Mouse (Mus musculus) forelimb bud, embryonic 11.5 days (tissue): Measurements from ENCODE around the gene Ost4.

Source experiments
- DNase-seq: peaks from one replicate; pipeline ENCODE4 v3.0.0-alpha.2; 2012; ENCODE audit warnings: low read depth, low spot score

Ost4 gene

GRCm38 (mm10) chr5:30923119-30923518 is 15.5 kb upstream of the Ost4 start:
- no peak for DNase-seq

- DNase-seq, result no peak
Measured at GRCm38 (mm10) chr5:30922581-30923041, 15.0 kb upstream of the Ost4 start.

DNA sequence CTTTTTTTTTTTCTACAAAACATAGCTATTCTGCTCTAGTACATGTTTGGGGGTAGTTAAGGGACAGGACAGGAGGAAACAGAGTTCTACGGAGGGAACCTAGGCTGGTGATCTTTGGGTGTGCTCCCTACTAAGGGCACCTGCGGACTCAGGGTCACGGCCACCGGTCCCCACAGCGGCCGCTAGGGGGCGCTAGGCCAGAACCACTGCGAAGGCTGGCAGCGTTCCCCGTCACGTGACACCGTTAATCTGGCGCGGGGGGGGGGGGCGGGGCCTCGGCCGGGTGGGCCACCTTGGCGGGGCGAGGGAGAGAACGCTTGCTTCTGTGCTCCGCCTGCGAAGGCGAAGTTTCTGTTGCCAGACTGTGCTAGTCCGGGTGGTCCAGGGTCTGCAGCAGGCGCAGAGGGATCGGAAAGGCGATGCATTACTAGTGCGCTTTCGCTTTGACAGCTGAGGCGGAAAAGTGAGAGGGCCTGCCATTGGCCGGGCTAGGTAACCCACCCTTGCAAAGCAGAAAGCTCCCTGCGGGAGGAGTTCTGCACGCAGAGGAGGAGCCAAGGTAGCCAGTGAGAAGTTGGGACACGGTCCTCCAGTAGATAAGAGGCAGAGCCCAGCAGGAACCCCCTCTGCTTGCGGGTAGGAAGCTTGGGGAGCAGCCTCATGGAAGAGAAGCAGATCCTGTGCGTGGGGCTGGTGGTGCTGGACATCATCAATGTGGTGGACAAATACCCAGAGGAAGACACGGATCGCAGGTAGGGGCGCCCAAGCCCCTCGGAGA is 13.9 kb upstream of the Ost4 start, which contains the start of gene Khk:
Gene Khk, plus strand, starts transcription at position 176 of the 778 bp plus-strand sequence.
- DNase-seq, result peak; percentile 92

DNA sequence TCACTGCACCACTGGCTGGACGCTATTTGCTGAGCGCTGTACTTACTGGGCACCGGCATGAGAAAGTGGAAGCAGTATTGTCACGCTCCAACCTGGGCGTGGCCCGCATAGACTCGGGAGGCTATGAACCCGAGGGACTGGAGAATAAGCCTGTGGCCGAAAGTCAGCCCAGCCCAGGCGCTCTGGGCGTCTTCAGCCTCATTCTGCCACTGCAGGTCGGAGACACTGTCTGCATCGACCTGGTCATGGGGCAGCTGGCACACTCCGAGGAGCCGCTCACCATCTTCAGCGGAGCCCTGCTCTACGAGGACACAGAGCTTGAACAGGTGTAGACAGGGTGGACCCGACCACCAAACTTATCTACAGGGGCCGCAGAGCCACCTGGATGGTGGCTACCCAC is 13.0 kb upstream of the Ost4 start:
- DNase-seq, result no peak

DNA sequence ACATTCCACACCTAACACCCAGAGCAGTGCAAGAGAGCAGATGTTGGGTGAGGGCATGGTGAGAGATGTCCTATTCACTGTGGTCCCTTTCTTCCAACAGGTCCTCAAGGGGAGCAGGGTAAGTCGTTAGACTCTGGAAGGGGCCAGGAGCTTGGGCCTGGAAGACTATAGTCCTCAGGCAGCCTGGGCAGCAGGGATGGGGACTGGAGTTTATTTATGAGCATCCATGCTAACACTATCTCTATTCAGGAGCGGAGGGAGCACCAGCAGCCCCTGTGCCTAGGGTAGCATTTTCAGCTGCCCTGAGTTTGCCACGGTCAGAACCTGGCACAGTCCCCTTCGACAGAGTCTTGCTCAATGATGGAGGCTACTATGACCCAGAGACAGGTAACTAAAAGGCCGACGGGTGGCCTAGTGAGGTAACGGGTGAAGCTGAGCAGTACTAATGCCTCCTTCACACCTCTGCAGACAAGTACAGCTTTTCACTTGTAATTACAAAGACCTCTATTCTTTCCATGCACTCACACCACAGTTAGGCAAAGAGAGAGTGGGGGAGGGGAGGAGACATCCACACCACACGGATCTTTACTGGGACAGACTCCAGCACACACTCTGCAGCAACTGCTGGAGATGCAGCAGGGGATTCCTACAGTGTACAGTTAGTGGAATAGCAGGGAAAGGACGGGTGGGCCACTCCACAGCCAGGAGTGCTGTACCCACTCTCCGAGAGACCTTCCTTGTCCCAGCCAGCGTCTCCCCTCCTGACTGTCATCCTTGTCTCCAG is 12.4 kb upstream of the Ost4 start:
- DNase-seq, result no peak

DNA sequence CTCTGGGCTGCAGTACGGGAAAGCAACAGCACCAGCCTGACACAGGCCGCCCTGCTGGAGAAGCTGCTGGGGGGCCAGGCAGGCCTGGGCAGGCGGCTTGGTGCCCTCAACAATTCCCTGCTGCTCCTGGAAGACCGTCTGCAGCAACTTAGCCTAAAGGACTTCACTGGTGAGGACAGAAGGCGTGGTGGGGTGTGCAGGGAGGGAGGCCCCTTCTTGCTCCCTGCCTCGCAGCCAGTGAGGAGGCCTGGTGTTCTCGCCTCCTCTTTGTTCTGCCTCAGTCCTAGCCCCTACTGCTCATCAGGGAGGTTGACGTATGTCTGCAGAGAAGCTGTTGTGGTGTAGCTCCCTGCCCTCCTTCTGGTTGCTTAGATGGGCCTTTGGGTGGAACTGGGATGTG is 11.1 kb upstream of the Ost4 start:
- DNase-seq, result no peak

DNA sequence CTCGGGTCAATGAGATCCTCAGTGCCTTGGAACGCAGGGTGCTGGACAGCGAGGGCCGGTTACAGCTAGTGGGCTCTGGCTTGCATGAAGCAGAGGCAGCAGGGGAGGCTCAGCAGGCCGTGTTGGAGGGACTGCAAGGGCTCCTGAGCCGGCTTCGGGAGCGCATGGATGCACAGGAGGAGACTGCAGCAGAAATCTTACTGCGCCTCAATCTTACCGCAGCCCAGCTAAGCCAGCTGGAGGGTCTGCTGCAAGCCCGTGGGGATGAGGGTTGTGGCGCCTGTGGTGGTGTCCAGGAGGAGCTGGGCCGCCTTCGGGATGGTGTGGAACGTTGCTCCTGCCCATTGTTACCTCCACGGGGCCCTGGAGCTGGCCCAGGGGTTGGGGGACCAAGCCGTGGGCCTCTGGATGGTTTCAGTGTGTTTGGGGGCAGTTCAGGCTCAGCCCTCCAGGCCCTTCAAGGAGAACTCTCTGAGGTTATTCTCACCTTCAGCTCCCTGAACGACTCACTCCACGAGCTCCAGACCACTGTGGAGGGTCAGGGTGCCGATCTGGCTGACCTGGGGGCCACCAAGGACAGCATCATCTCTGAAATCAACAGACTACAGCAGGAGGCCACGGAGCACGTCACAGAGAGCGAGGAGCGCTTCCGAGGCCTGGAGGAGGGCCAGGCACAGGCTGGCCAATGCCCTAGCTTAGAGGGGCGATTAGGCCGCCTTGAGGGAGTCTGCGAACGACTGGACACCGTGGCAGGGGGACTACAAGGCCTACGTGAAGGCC is 10.5 kb upstream of the Ost4 start:
- DNase-seq, result no peak

- no peak for DNase-seq
Measured at GRCm38 (mm10) chr5:30917348-30917747, 9.8 kb upstream of the Ost4 start.

DNA sequence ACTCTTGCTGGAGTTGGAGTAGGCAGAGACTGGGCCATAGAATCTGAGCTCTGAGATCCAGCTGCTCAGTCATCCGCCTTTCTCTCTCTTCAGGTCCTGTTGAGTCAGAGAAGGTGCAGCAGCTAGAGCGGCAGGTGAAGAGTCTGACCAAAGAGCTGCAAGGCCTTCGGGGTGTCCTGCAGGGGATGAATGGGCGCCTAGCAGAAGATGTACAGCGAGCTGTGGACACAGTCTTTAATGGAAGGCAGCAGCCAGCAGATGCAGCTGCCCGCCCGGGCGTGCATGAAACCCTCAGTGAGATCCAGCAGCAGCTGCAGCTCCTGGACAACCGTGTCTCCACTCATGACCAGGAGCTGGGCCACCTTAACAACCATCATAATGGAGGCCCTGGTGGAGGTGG is 9.3 kb upstream of the Ost4 start:
- DNase-seq, result no peak

- DNase-seq, result peak; percentile 90
Measured at GRCm38 (mm10) chr5:30915974-30916433, 8.4 kb upstream of the Ost4 start.

GRCm38 (mm10) chr5:30915456-30915855 is 7.9 kb upstream of the Ost4 start:
- no peak for DNase-seq

DNA sequence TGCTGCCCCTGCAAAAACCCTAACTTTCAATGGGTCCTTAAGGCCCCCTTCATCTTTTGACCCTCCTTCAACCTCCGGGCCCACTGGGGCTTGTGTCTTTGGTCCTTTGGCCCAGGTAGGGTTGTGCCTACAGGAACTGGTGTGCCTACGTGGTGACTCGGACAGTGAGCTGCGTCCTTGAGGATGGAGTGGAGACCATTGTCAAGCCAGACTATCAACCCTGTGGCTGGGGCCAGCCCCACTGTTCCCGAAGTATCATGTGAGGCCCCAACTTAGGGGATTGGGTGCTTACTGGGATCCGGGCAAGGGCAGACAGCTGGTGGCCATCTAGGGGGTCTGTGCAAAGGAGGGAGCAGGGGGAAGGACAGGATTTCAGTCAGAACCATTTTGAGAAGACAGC is 7.3 kb upstream of the Ost4 start:
- DNase-seq, result no peak

DNA sequence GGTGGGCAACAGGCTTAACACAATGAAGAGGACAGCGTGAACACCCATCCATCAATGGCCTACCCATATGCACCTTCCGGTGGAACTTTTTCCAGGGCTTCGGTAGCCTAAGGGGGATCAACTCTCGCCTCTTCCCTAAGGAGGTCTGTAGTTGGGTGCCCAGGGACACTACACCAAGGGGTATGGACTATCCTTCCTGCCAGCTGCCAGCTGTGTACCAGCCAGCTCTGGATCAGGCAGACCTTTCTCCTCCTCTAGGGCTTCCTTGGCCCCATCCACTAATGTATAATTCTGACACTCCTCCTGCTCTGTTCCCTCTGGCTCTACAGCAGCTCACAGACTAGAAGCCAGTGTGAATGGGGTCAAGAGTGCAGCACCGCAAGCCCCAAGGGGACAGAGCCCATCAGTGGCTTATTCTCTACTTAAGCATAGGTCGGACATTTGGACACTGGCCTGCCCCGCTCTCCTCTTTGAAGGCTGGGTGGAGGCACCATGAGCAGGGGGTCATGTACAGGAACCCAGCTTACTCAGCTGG is 6.6 kb upstream of the Ost4 start:
- DNase-seq, result no peak

DNA sequence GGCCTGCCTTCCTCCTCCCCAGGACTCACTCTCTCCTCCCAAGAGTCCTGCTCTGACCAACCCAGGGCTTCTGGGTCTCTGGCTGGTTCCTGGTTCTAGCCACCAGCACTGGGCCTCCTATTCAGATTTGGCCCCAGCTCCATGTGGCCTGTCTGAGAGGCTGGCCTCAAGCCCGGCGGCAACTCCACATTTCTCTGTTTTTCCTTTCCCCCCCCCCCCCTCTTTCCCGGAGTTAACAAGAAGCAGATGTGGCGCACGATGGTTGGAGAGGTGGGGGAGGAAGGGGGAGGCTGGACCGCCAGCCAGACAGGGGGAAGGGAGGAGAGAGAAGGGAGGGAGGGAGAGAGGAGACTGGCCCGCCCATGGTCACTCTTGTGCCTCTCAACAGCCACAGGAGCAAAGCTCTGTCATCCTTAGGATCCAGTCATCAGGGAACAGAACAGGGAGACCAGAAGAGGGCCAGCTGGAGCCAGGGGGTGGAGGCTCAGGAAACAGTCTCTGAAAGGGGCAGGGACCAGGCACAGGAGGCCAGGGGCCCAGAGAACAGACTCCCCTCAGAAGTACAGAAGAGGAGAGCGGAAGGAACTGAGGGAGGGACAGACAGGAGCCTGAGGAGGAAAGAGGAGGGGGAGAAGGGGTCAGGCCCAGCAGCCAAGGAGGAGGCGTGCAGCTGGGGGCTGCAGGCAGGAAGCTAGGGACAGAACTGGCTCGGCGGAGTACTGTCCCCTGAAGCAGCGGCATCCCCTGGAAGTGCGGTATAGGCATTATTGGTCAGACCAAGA is 5.7 kb upstream of the Ost4 start, which contains the start of gene Emilin1:
Gene Emilin1, plus strand, starts transcription at position 343 of the 782 bp plus-strand sequence.
- peak; percentile 95 for DNase-seq

DNA sequence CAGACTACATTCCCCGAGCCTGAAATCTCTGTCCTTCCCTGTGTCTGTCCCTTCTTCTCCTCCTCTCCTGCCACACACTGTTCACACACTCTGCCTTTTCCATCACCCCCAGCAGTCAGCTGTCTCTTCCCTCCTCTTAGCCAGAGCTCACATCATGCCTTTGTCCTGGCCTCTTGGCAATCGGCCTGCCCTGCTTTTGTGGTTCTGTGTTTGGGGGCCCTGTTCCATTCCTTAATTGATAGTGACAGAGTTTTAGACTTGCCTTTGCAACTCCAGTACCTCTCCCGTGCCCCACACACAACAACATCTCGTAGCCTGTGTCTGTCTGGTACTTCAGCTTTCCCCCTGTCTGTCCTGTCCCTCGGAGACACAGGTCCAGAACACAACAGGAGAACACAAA is 4.6 kb upstream of the Ost4 start:
- DNase-seq, result no peak

DNA sequence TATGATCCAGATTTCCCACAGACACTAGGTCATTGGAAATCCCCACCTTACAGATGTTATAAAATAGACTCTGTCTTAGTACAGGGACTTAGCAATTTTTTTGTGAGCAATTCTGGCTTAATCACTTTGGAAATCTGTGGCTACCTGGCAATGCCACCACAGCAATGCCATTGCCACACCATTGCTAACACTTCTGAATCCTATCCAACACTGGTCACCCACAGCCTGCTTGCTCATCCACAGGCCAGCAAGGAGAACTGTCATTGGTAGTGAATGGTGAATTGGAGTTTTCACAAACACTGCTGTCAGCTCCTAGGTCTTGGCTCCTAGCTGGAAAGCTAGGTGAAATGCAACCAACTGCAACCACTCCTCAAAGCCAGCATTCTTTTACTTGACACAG is 2.9 kb upstream of the Ost4 start:
- no peak for DNase-seq

- no peak for DNase-seq
Measured at GRCm38 (mm10) chr5:30909863-30910262, 2.3 kb upstream of the Ost4 start.

DNA sequence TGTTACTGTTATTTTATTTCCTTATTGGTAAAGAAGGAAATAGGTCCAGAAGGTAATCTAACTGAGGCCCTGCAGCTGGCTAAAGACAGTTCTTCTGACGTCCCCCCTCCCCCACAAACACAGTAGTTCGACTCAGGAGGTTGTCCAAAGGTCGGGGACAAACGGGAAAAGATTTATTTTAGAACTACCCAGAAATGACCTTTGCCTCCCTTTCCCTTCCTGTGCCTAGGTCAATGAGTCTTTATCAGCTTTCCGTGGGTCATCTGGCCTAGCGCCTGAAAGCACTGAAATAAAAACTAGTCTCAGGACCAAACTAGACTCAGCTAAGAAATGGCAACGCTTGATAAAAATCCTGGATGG is 1.7 kb upstream of the Ost4 start:
- no peak for DNase-seq

GRCm38 (mm10) chr5:30908426-30909299 is 1.1 kb upstream of the Ost4 start:
- no peak for DNase-seq

DNA sequence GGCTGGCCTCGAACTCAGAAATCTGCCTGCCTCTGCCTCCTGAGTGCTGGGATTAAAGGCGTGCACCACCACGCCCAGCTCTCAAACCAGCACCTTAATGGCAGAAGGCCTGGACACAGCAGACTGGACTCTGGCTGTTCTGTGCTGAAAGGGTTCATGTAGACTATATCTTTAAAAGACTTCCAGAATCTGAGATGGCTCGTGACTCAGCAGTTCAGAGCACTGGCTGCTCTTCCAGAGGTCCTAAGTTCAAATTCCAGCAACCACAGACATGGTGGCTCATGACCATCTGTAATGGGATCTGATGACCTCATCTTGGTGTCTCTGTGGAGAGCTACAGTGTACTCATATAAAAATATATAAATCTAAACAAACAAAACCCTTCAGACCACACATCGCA is 5.7 kb downstream of the Ost4 start:
- DNase-seq, result no peak
